Mouse (Mus musculus): Measurements from ENCODE around the gene Hoxd8.

DNA sequence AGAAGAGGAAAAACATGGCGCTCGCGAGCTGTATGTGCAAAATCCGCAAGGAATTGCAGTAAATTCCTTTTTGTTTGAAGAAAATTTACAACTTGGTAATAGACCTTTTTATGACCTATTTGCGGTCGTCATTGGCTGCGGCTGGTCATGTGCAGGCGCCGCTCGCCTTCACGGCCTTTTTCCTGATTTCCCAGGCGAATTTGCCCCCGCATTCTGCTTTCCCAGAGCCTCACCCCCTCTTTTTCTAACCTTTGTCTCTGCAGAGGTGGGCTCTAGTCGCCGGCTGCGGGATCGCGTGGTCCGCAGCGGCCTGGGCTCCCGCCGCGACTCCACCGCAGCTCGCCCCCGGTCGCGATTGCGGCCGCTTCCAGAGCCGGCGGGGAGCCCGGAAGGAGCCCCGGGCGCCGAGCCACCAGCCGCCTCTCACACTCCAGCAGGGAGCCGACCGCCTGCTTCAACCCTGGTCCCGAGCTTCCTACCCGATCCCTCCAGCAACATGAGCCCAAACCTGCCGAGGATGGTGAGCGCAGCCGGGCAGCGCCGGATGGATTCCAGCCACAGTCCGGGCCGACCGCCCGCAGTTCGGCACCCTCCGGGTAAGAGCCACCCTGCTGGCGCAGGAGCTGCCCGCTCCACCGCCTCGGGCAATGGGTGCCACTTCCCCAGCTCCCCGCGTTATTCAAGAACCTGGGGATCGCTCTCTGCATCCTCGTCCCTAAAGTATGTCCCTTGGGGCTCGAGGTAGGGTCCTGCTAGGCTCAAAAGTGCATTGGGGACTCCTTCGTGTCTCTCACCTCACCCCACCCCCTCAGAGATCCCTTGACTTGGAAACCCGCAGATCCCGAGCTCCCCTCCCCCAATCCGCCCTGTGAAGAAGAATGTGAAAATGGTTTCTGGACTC, 7.6 kb downstream of the Hoxd8 start, which contains the start of the genes Hoxd3 and Hoxd4:
- TF ChIP-seq POLR2A (IDR thresholded peaks at IDR 0.05; ENCODE audit: extremely low read depth, insufficient read depth, low read length) (no peak), CTCF (IDR thresholded peaks at IDR 0.05; ENCODE audit: low read depth, low read length) (no peak)

All from liver, adult 2 months (tissue).